Mouse (Mus musculus) frontal cortex, postnatal 36 days (tissue): ENCODE results near the gene St3gal4.

Experiments used
- DNase-seq, 2 experiments: peaks; one replicate each; pipeline ENCODE4 v3.0.0; 2022; ENCODE audit warnings: low spot score in 2 of 2

The St3gal4 gene

GRCm38 (mm10) chr9:35128995-35129418 is 9.9 kb upstream of the St3gal4 start:
- DNase-seq: no peak

DNA sequence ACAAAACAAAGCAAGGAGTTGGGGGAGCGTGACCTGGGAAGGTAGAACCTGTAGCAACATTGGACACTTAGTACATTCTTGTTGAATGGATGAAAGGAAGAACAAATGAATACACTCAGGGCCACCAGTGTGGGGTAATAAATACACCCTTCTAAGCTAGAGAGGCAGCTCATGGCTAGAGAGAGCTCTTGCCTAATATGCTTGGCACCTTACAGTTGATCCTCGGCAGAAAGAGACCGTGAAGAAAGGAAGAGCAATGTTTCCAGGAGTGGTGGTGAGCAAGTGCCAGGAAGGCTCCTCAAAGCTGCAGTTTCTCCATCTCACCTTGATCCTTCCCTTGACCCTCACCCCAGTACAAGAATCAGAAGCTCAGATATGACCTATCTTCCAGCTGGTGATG is 9.5 kb upstream of the St3gal4 start:
- no peak for DNase-seq

DNA sequence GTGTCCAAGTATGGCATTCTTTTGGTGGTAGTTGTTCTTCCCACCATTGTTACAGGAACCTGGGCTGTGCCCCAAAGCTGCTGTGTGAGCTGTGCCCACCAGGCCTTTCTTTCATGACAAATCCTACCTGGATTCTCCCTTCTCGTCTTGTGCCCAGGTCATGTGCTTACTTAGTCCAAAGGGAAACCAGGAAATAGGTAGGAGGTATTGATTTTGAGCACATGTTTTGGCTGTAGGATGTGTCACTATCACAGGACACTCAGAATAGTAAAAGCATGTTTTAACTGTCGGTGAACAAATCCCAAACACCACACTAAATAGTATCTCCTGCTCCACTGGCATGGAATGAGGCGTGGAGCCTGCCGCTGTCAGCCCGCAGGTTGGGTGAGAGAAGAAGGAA is 8.5 kb upstream of the St3gal4 start:
- no peak for DNase-seq

DNA sequence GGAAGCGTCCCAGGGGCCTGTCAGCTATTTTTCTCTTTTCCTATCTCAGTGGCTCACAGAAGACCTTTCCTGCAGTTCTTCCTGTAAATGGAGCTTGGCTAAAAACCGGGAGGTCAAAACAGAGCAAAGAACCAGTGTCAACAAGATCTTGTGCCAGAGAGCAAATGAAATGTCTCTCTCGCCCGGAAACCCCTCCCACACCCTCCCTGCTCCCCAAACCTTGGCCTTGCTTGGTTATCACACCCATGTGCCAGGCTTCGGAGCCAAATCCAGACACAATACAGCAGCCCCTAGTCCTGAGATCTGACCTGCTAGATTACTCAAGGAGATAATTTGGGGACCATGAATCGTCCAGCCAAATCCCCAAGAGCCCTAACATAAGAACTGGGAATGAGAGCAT is 8.1 kb upstream of the St3gal4 start:
- DNase-seq: no peak

GRCm38 (mm10) chr9:35124678-35124955 is 5.5 kb upstream of the St3gal4 start:
- DNase-seq: no peak

DNA sequence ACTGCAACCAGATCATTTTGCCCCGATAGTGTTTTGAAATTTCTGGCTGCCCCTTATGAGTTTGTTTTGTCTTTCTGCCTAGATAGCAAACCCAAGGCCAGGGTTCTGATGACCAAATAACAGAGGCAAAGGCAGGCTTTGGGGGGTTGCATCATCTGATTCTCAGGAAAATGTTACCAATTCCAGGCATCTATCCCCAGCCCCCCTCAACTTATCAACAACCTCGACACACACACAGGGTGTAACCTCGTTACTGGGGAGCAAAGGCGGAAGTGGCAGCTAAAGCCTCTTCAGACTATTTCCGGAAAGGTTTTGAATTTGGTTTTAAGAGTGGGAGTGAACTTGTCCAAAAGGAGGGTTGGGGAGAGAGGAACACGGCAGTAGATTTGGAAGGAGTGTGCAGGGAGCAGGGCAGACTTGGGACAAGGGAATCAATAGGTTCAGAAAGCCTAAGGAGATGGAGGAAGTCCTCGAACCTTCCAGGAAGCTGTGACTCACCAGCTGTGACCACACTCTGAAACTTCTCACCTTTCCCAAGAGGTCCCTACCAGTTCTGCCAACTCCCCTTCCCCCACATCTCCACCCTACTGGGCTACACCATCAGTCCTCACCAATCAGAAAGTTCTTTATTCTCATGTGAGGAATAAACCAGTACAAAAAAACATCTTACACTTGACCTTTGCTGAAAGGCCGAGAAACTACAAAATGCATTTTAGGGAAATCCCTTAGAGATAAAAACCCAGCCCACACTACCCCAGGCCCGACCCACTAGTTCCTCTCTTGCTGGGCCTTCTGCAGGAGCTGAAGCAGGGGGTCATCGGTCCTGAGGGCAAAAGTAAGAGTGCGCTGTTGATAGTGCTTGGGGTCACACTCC is 5.0 kb upstream of the St3gal4 start:
- DNase-seq: no peak

- DNase-seq: no peak
Observed at GRCm38 (mm10) chr9:35123456-35123803, 4.4 kb upstream of the St3gal4 start.

GRCm38 (mm10) chr9:35122551-35123266 is 3.6 kb upstream of the St3gal4 start:
- no peak for DNase-seq

GRCm38 (mm10) chr9:35118563-35118962 is 505 bp downstream of the St3gal4 start:
- no peak for DNase-seq

GRCm38 (mm10) chr9:35117384-35118295 is 1.4 kb downstream of the St3gal4 start:
- no peak for DNase-seq

DNA sequence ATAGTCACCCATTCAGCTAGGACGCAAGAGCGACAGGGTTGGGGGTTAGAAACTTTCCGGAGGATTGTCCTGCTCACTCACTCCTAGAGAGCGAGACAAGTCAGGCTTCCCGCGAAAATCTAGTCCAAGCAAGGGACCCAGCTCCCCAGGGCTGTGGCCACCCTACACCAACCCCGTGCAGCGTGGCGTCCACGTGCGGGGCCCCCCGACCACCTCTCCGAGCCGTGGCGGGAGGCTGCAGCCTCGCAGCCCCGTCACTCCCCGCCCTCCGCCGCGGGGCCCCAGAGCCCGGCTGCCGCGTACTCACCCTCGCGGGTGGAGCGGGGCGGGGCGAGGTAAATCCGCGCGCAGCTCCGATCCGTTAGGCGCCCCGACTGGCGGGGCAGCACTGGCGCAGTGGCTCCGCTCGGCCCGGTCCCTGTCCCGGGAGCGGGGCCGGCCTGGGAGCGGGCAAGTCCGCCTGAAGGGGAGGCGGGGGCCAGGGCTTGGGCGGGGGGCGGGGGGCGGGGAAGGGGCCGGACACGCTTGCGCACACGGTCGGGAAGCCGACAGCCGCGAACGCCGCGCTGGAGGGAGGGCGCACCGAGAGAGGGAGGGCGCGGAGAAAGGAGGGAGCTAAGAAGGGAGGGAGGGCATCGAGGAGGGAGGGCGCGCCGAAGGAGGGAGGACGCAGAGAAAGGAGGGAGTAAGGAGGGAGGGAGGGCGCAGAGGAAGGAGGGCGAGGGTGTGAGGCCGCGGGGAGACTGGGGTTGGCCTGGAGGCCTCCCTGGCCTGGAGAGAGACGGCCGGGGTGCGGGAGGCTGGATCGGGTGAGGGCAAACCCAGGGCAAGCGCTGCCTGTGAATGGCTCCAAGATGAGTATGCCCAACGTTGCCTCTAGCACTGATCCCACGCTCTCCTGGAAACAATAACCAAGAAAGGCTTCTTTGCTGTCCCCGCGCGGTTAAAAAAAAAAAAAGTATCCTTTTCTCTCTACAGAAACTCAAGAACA is 2.4 kb downstream of the St3gal4 start:
- peak; percentile 59 to 67 for DNase-seq

GRCm38 (mm10) chr9:35115804-35116203 is 3.3 kb downstream of the St3gal4 start:
- DNase-seq: no peak

DNA sequence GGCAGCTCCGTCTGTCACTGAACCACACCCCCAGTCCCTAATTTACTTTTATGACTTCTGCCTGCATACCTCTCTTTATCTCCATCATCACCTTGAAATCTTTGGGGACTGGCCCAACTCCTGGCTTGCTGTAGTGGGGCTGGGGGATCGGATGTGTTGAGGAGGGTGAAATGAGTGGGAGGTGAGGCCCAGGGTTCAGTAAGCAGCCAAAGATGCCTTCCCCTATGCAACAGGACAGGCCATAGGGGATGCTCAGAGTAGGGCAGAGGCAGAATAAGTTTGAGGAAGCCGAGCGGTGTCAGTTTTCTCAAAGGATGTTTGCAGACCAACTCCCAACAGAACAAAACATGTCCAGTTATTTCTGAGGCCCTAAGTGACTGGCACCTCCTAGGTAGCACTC is 3.8 kb downstream of the St3gal4 start:
- DNase-seq: no peak

DNA sequence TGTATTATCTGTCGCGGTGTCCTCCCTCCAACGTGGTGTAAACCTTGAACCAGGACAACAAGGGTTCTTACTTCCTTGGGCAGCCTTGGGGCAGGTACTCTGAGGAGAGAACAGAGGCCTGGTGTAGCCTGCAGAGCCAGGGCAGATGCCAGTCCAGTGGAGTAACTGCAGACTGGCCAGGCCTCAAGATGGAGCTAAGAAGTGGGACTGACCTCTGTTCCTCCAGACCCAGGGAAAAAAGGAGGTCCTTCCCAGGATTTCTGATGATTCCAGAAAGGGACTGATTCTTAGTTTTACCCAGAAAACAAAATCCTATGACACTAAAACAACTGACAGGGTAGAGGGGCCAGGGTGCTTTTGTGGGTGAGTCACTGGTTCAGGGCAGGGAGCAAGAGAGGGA is 4.8 kb downstream of the St3gal4 start:
- DNase-seq: no peak

DNA sequence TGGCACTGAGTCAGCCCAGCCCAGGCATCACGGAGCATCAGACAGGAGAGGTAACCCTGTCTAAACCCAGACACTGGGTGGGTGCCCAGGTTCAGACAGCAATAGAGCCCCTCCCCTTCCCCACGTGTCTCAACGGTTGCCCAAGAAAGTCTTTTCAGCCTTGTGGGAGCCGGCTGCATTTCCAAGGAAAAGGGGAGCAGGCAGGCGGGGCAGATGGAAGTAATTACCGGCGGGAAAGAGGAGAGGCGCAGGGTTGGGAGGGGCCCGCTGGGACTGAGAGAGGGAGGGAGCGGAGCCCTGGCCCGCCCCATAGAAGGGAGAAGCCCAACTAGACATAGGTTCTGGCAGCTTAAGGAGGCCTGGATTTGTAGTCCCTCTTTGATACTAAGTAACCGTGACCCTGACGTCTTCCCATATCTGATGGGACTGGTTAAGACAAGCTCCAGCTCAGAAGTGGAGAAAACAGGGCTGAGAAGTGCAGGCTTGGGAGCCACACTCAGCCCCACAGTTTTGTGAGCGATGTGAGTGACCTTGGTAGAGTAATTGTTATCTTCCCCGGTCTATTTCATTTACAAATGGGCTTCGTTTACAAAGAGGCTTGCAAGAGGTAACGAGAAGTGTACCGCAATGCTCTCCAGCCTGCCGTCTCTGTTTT is 7.0 kb downstream of the St3gal4 start:
- no peak for DNase-seq

GRCm38 (mm10) chr9:35111446-35111845 is 7.6 kb downstream of the St3gal4 start:
- no peak for DNase-seq

- DNase-seq: no peak
Observed at GRCm38 (mm10) chr9:35110567-35110966, 8.5 kb downstream of the St3gal4 start.

DNA sequence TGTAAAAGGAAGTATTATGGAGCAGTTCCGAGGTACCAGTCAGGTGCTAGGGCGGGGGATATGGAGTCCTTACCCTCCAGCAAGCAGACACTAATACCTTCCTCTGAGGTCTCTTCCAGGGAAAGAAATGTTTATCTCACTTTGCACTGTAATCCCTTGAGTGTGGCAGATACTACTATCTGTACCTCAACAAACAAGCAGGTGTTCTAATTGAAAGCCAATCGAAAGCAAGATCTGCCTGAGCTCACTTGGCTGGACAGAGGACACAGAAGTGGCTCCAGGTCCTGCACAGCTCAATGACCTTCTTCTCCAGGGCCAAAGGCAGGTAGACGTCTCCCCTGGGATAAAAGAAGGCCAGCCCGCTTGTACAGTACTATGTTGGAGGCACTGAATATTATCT is 9.0 kb downstream of the St3gal4 start:
- DNase-seq: no peak

DNA sequence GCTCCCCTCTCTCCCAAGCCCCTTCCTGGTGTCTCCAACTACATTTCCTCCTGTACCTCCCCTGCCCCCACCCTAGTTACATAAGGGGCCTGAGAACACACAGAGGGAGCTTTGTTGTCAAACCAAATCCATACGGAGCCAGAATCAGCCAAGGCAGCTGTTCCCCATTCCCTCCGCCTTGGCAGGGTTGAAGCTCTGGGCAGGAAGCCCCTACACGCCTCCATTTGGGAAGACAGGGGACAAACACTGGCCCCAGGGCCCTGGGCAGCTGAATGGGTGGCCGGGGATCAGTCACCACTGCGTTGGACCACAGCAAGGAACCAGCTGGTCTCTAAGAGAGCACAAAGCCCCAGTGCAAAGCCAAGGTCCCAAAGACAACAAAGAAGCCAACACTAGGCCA is 10.2 kb downstream of the St3gal4 start:
- DNase-seq: peak; percentile 73 to 80

- DNase-seq: no peak
Observed at GRCm38 (mm10) chr9:35108066-35108465, 11.0 kb downstream of the St3gal4 start.

- DNase-seq: no peak
Observed at GRCm38 (mm10) chr9:35107396-35107795, 11.7 kb downstream of the St3gal4 start.
